Mouse (Mus musculus): ENCODE results near the gene Adtrp. TPM values are rescaled to one million over a fixed set of nuclear protein-coding genes. Genes with fewer than 3 reads are reported as not detected.

The Adtrp gene
- polyA plus RNA-seq, 1 experiment, result not detected

DNA sequence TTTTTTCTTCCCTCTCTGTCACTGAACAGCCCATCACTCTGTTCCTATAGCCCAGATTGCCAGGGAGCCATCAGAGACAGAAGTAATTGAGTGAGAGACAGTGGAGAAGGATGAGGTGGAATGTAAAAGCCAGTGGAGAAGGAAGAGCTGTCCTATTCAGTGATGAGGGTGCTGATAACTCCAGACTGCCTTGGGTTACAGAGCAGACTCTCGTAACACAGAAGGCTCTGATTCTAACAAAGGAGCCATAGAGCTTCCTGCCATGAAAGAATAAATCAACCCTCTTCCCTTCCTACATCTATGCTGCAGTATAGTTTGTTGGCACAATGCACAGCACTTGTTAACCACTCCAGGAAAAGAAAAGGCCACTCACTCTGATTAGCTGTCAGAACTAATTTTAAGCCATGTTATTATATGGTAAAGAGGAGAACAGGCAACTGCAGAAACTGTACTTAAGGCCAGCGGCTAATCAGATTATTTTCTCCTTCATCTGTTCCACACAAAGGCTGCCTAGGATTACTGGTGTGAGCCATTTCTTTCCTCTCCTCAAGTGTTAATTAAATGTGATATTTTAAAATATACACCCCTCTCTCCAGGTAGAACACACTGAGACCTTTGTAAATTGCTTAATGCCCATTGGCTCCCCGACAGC lies 3.4 kb upstream of the Adtrp start:
- Histone ChIP-seq H3ac (ENCODE audit: control insufficient read depth, insufficient read length, low read depth) (no peak overlapping the region), H3K79me2 (ENCODE audit: control insufficient read depth, insufficient read depth) (no peaks in the 10 kb centered on the region), H3K27me3 (ENCODE audit: control insufficient read depth, insufficient read depth, insufficient read length) (peaks cover under 1% of the 10 kb centered on the region), H3K79me3 (ENCODE audit: low read depth) (no peaks in the 10 kb centered on the region), H3K36me3 (ENCODE audit: control insufficient read depth, insufficient read depth) (no peaks in the 10 kb centered on the region), H3K4me3 (ENCODE audit: insufficient read depth, poor library complexity, severe bottlenecking) (no peak overlapping the region)
- TF ChIP-seq MYOG (IDR thresholded peaks at IDR 0.05; ENCODE audit: control insufficient read depth, extremely low read depth, insufficient read length) (no peak), USF1 (IDR thresholded peaks at IDR 0.05; ENCODE audit: low read depth) (no peak), CTCF (IDR thresholded peaks at IDR 0.05; ENCODE audit: control insufficient read depth, insufficient read depth, insufficient read length) (no peak), CEBPB (IDR thresholded peaks at IDR 0.05; ENCODE audit: low read depth) (no peak), FOSL1 (IDR thresholded peaks at IDR 0.05; ENCODE audit: insufficient read depth, low read length, poor library complexity, severe bottlenecking) (no peak), MAX (IDR thresholded peaks at IDR 0.05) (no peak), MYOD1 (IDR thresholded peaks at IDR 0.05; ENCODE audit: control insufficient read depth, insufficient read length, low read depth) (no peak)

DNA sequence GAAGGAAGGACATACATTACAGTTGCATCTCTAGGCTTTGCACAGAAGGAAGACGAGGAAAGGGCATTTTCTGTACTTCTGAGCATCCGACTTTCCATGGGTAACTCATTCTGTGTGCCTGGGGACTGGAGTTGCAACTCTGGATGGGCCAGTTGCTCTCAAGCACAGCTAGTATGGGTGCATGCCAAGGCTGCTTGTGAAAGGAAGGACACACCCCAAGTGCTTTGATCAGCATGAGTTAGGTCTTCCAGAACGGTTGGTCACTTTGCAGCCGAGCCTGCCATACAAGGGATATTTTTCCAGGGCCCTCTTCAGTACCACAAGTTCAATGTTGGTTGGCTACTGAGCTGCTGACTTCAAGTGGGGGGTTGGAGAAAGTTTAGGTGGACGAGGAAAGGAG lies 968 bp downstream of the Adtrp start:
- no peaks in the 10 kb centered on the region for H3K36me3 ChIP-seq (ENCODE audit: control insufficient read depth, insufficient read depth)
- H3ac ChIP-seq (ENCODE audit: control insufficient read depth, insufficient read length, low read depth), result no peak overlapping the region
- H3K4me3 ChIP-seq (ENCODE audit: insufficient read depth, poor library complexity, severe bottlenecking), result no peak overlapping the region
- TF ChIP-seq MYOG (IDR thresholded peaks at IDR 0.05; ENCODE audit: control insufficient read depth, extremely low read depth, insufficient read length) (no peak), CEBPB (IDR thresholded peaks at IDR 0.05; ENCODE audit: low read depth) (no peak), FOSL1 (IDR thresholded peaks at IDR 0.05; ENCODE audit: insufficient read depth, low read length, poor library complexity, severe bottlenecking) (no peak)
- peaks cover 5% of the 10 kb centered on the region for H3K27me3 ChIP-seq (ENCODE audit: control insufficient read depth, insufficient read depth, insufficient read length)
- no peaks in the 10 kb centered on the region for H3K79me2 ChIP-seq (ENCODE audit: control insufficient read depth, insufficient read depth)
- H3K79me3 ChIP-seq (ENCODE audit: low read depth), result no peaks in the 10 kb centered on the region

DNA sequence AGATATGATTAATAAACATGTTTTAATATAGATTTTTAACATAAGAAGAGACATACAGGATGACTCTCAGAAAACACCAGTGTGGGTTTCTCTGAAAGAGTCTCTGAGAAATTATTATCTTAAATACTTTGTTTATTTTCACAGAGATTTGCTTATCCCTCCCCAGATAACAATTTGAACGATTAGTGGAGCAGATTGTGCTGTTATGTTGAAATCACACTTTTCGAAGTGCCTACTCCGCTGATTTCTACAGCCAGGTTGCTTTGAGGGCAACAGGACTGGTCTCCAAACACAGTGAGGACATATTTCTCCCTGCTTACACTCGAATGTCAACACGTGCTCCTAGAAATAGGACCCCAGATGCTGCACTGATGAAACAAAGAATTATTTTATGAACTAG lies 2.5 kb downstream of the Adtrp start:
- Histone ChIP-seq H3K27me3 (ENCODE audit: control insufficient read depth, insufficient read depth, insufficient read length) (peaks cover 9% of the 10 kb centered on the region), H3K4me3 (ENCODE audit: insufficient read depth, poor library complexity, severe bottlenecking) (no peak overlapping the region), H3ac (ENCODE audit: control insufficient read depth, insufficient read length, low read depth) (no peak overlapping the region), H3K79me2 (ENCODE audit: control insufficient read depth, insufficient read depth) (no peaks in the 10 kb centered on the region), H3K79me3 (ENCODE audit: low read depth) (no peaks in the 10 kb centered on the region), H3K36me3 (ENCODE audit: control insufficient read depth, insufficient read depth) (no peaks in the 10 kb centered on the region)
- TF ChIP-seq CEBPB (IDR thresholded peaks at IDR 0.05; ENCODE audit: low read depth) (no peak), CTCF (IDR thresholded peaks at IDR 0.05; ENCODE audit: control insufficient read depth, insufficient read depth, insufficient read length) (no peak), USF1 (IDR thresholded peaks at IDR 0.05; ENCODE audit: low read depth) (no peak), MYOD1 (IDR thresholded peaks at IDR 0.05; ENCODE audit: control insufficient read depth, insufficient read length, low read depth) (no peak), MYOG (IDR thresholded peaks at IDR 0.05; ENCODE audit: control insufficient read depth, extremely low read depth, insufficient read length) (no peak), MAX (IDR thresholded peaks at IDR 0.05) (no peak)

DNA sequence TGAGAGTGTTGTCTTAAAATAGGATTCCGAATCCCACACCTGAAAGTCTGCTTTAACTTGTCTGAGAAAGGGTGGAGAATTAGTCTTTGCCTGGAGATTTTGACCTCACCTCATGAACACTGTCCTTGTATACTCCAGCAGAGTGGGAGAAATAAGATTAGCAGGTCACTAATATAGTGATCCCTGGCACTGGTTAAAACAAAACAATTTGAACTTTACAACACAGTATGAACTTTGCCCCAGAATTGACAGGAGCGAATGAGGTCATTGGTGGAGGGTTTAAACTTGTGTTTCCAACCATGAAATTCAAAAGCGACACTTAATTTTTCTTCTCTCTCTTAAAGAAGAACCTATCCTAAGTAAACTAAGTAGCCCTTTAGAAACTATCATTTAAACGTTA lies 3.4 kb downstream of the Adtrp start:
- no peak overlapping the region for H3ac ChIP-seq (ENCODE audit: control insufficient read depth, insufficient read length, low read depth)
- no peak overlapping the region for H3K4me3 ChIP-seq (ENCODE audit: insufficient read depth, poor library complexity, severe bottlenecking)
- H3K79me2 ChIP-seq (ENCODE audit: control insufficient read depth, insufficient read depth), result no peaks in the 10 kb centered on the region
- H3K36me3 ChIP-seq (ENCODE audit: control insufficient read depth, insufficient read depth), result no peaks in the 10 kb centered on the region
- H3K79me3 ChIP-seq (ENCODE audit: low read depth), result no peaks in the 10 kb centered on the region
- H3K27me3 ChIP-seq (ENCODE audit: control insufficient read depth, insufficient read depth, insufficient read length), result peaks cover 9% of the 10 kb centered on the region
- TF ChIP-seq CTCF (IDR thresholded peaks at IDR 0.05; ENCODE audit: control insufficient read depth, insufficient read depth, insufficient read length), result no peak
- TF ChIP-seq MYOG (IDR thresholded peaks at IDR 0.05; ENCODE audit: control insufficient read depth, extremely low read depth, insufficient read length), result no peak

DNA sequence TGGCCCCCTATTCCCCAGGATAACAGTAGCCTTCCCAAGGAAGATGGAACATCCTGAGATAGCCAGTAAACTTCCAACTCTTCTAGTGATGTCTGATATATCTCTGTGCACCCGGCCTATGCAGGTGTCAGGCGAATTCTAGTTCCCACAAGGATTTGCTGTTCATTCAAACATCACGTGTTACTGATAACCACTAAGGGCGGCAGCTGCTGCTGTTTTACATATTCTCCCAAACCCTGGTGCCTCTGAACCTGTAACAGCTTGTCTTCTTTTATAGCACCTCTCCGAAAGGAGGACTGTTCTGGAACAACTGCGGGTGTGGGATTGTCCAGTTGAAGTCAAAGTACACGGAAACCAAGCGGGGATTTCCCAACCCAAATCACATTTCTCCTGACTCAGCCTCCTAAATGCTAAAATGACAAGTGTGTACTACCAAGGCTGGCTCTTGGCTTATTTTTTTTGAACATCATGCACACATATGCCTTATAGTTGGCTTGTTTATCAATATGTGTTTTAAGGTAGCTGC lies 13.8 kb downstream of the Adtrp start:
- Histone ChIP-seq H3K4me3 (ENCODE audit: insufficient read depth, poor library complexity, severe bottlenecking) (no peak overlapping the region), H3K36me3 (ENCODE audit: control insufficient read depth, insufficient read depth) (no peaks in the 10 kb centered on the region), H3K79me2 (ENCODE audit: control insufficient read depth, insufficient read depth) (no peaks in the 10 kb centered on the region), H3K79me3 (ENCODE audit: low read depth) (no peaks in the 10 kb centered on the region), H3K27me3 (ENCODE audit: control insufficient read depth, insufficient read depth, insufficient read length) (no peaks in the 10 kb centered on the region), H3ac (ENCODE audit: control insufficient read depth, insufficient read length, low read depth) (no peak overlapping the region)
- no peak for TF ChIP-seq FOSL1 (IDR thresholded peaks at IDR 0.05; ENCODE audit: insufficient read depth, low read length, poor library complexity, severe bottlenecking)
- no peak for TF ChIP-seq MYOG (IDR thresholded peaks at IDR 0.05; ENCODE audit: control insufficient read depth, extremely low read depth, insufficient read length)
- TF ChIP-seq MYOD1 (IDR thresholded peaks at IDR 0.05; ENCODE audit: control insufficient read depth, insufficient read length, low read depth), result no peak
- no peak for TF ChIP-seq USF1 (IDR thresholded peaks at IDR 0.05; ENCODE audit: low read depth)
- no peak for TF ChIP-seq MAX (IDR thresholded peaks at IDR 0.05)
- TF ChIP-seq CEBPB (IDR thresholded peaks at IDR 0.05; ENCODE audit: low read depth), result no peak
- TF ChIP-seq CTCF (IDR thresholded peaks at IDR 0.05; ENCODE audit: control insufficient read depth, insufficient read depth, insufficient read length), result no peak

DNA sequence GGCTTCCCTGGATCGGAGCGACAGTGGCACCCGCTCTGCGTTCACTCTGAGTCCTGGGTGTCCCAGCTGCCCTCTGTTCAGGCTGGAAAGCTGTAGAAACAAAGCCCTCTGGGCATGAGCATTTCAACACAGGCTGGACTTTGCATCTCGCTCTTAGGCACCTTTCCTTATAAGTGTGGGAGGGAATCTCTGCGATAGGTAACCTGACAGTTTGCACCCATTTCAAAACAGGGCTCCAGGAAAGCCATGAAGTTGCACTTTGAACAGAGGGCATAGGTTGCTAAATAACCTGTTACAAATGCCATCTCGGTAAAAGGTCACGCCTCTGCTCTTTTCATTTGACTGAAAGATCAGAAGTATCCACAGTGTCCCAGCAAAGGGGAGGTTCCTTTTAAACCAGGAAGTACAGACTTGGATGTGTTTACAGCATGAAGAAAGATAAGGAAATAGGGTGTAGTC lies 19.2 kb downstream of the Adtrp start:
- H3K4me3 ChIP-seq (ENCODE audit: insufficient read depth, poor library complexity, severe bottlenecking), result no peak overlapping the region
- TF ChIP-seq MYOD1 (IDR thresholded peaks at IDR 0.05; ENCODE audit: control insufficient read depth, insufficient read length, low read depth) (no peak), MYOG (IDR thresholded peaks at IDR 0.05; ENCODE audit: control insufficient read depth, extremely low read depth, insufficient read length) (no peak), MAX (IDR thresholded peaks at IDR 0.05) (no peak), FOSL1 (IDR thresholded peaks at IDR 0.05; ENCODE audit: insufficient read depth, low read length, poor library complexity, severe bottlenecking) (no peak), USF1 (IDR thresholded peaks at IDR 0.05; ENCODE audit: low read depth) (no peak), CTCF (IDR thresholded peaks at IDR 0.05; ENCODE audit: control insufficient read depth, insufficient read depth, insufficient read length) (no peak), CEBPB (IDR thresholded peaks at IDR 0.05; ENCODE audit: low read depth) (no peak)
- no peak overlapping the region for H3ac ChIP-seq (ENCODE audit: control insufficient read depth, insufficient read length, low read depth)
- no peaks in the 10 kb centered on the region for H3K79me3 ChIP-seq (ENCODE audit: low read depth)
- H3K27me3 ChIP-seq (ENCODE audit: control insufficient read depth, insufficient read depth, insufficient read length), result no peaks in the 10 kb centered on the region
- no peaks in the 10 kb centered on the region for H3K36me3 ChIP-seq (ENCODE audit: control insufficient read depth, insufficient read depth)
- H3K79me2 ChIP-seq (ENCODE audit: control insufficient read depth, insufficient read depth), result no peaks in the 10 kb centered on the region

All from C2C12 (cell line).